Comparison of ENCODE assay signal across 19 mouse cellular contexts in genomic region chr13:97488518-97488917, GRCm38 (mm10).
A peak's percentile ranks its signal among the peaks of the same experiment; 100 is the strongest.
DNase-seq lines count a peak whose midpoint lies in the region; ATAC-seq and TF ChIP-seq lines count a peak whose summit lies in the region.
"Had no signal": no experiment of that assay in that cellular context is flagged by ENCODE, and none has a peak within 500 bp of the region (broad histone marks: within the 10 kb centered on the region; RNA-seq: fewer than 3 reads in every experiment).

No protein-coding gene starts in this region.

- 76% methylated on average over 5 of the region's 5 CpGs for WGBS in hindbrain, embryonic 12.5 days
- 65% methylated on average over 5 of the region's 5 CpGs for WGBS in hindbrain, embryonic 13.5 days
- 46% methylated on average over 5 of the region's 5 CpGs for WGBS in lung, embryonic 15.5 days
- WGBS in lung, postnatal 0 days: 67% methylated on average over 5 of the region's 5 CpGs
- WGBS in liver, embryonic 11.5 days: 65% methylated on average over 5 of the region's 5 CpGs

- H3K4me2 ChIP-seq in hindbrain, embryonic 12.5 days (replicated peaks): no peak overlapping the region
- no peak overlapping the region for H3K4me2 ChIP-seq in hindbrain, embryonic 13.5 days
- H3K4me2 ChIP-seq in lung, embryonic 15.5 days: peak overlapping the region; percentile 18; the same call in 1 of the 2 replicates
- no peak overlapping the region for H3K4me2 ChIP-seq in lung, postnatal 0 days (replicated peaks; ENCODE audit: low read depth, low read length)
- no peak overlapping the region for H3K4me2 ChIP-seq in liver, embryonic 11.5 days
- H3K4me2 ChIP-seq: embryonic facial prominence, embryonic 13.5 days; heart, embryonic 13.5 days had no signal

- peak overlapping the region; percentile 32; the same call in 1 of the 2 replicates for H3K27ac ChIP-seq in hindbrain, embryonic 12.5 days
- no peak overlapping the region for H3K27ac ChIP-seq in hindbrain, embryonic 13.5 days
- no peak overlapping the region for H3K27ac ChIP-seq in lung, embryonic 15.5 days
- H3K27ac ChIP-seq in lung, postnatal 0 days (ENCODE audit: low read length): no peak overlapping the region
- H3K27ac ChIP-seq in liver, embryonic 11.5 days (ENCODE audit: low read depth, low read length): no peak overlapping the region
- H3K27ac ChIP-seq: embryonic facial prominence, embryonic 13.5 days; heart, embryonic 13.5 days; neural tube, embryonic 13.5 days had no signal

- no peaks in the 10 kb centered on the region for H3K36me3 ChIP-seq in hindbrain, embryonic 12.5 days
- no peaks in the 10 kb centered on the region for H3K36me3 ChIP-seq in hindbrain, embryonic 13.5 days
- no peaks in the 10 kb centered on the region for H3K36me3 ChIP-seq in lung, embryonic 15.5 days
- no peaks in the 10 kb centered on the region for H3K36me3 ChIP-seq in lung, postnatal 0 days (ENCODE audit: insufficient read depth, low read length)
- H3K36me3 ChIP-seq in liver, embryonic 11.5 days (ENCODE audit: control insufficient read depth, insufficient read depth, low read length): no peaks in the 10 kb centered on the region
- H3K36me3 ChIP-seq: embryonic facial prominence, embryonic 13.5 days; heart, embryonic 13.5 days; neural tube, embryonic 13.5 days had no signal

- no peak for DNase-seq in lung, postnatal 0 days (ENCODE audit: low spot score)
- peak; percentile 76 for DNase-seq in R1 (ENCODE audit: low read depth, low spot score)
- DNase-seq in retina, embryonic 14.5 days (ENCODE audit: low spot score): peak; percentile 7
- no peak for DNase-seq in liver, embryonic 11.5 days (ENCODE audit: low spot score)
- DNase-seq: cerebellum, adult 9-11 months; heart, adult 11 months; heart, postnatal 4 days; kidney, adult 11 months; lung, adult 18-20 months; right cerebral cortex, postnatal 25 days; thymus, postnatal 36 days had no signal

- no peak for TF ChIP-seq EP300 in lung, postnatal 0 days (IDR thresholded peaks at IDR 0.05)

- peaks cover 34% of the 10 kb centered on the region for H3K4me1 ChIP-seq in hindbrain, embryonic 12.5 days
- peaks cover 37% of the 10 kb centered on the region for H3K4me1 ChIP-seq in hindbrain, embryonic 13.5 days (replicated peaks)
- peaks cover 41% of the 10 kb centered on the region for H3K4me1 ChIP-seq in lung, embryonic 15.5 days
- H3K4me1 ChIP-seq in lung, postnatal 0 days (ENCODE audit: insufficient read depth, low read depth, low read length): no peaks in the 10 kb centered on the region
- H3K4me1 ChIP-seq in liver, embryonic 11.5 days (replicated peaks; ENCODE audit: control insufficient read depth, insufficient read depth, low read length): no peaks in the 10 kb centered on the region

- no peak for ATAC-seq in hindbrain, embryonic 12.5 days (ENCODE audit: low FRiP score)
- no peak for ATAC-seq in hindbrain, embryonic 13.5 days (ENCODE audit: low FRiP score)
- ATAC-seq in lung, embryonic 15.5 days (ENCODE audit: borderline replicate concordance, extremely low read depth, low FRiP score, low TSS enrichment): no peak
- no peak for ATAC-seq in lung, postnatal 0 days
- ATAC-seq in liver, embryonic 11.5 days (replicated peaks; ENCODE audit: low FRiP score): no peak
- ATAC-seq: Patski had no signal

- H3K4me3 ChIP-seq in hindbrain, embryonic 12.5 days: no peak overlapping the region
- H3K4me3 ChIP-seq in hindbrain, embryonic 13.5 days: no peak overlapping the region
- no peak overlapping the region for H3K4me3 ChIP-seq in lung, embryonic 15.5 days
- no peak overlapping the region for H3K4me3 ChIP-seq in lung, postnatal 0 days (ENCODE audit: low read depth, low read length)
- H3K4me3 ChIP-seq in liver, embryonic 11.5 days (ENCODE audit: low read depth, low read length): no peak overlapping the region
- H3K4me3 ChIP-seq: embryonic facial prominence, embryonic 13.5 days; heart, embryonic 13.5 days; left cerebral cortex, adult 2 months; neural tube, embryonic 13.5 days had no signal

- no peaks in the 10 kb centered on the region for H3K9me3 ChIP-seq in hindbrain, embryonic 12.5 days (replicated peaks)
- no peaks in the 10 kb centered on the region for H3K9me3 ChIP-seq in hindbrain, embryonic 13.5 days
- H3K9me3 ChIP-seq in lung, embryonic 15.5 days: no peaks in the 10 kb centered on the region
- H3K9me3 ChIP-seq in lung, postnatal 0 days (ENCODE audit: low read length): no peaks in the 10 kb centered on the region
- no peaks in the 10 kb centered on the region for H3K9me3 ChIP-seq in liver, embryonic 11.5 days (ENCODE audit: control insufficient read depth, low read length)
- H3K9me3 ChIP-seq: embryonic facial prominence, embryonic 13.5 days; heart, embryonic 13.5 days; neural tube, embryonic 13.5 days had no signal

- no peak overlapping the region for H3K9ac ChIP-seq in hindbrain, embryonic 12.5 days
- no peak overlapping the region for H3K9ac ChIP-seq in hindbrain, embryonic 13.5 days
- H3K9ac ChIP-seq in lung, embryonic 15.5 days: no peak overlapping the region
- no peak overlapping the region for H3K9ac ChIP-seq in lung, postnatal 0 days (replicated peaks; ENCODE audit: low read depth)
- H3K9ac ChIP-seq in liver, embryonic 11.5 days (ENCODE audit: low read depth, low read length): no peak overlapping the region
- H3K9ac ChIP-seq: embryonic facial prominence, embryonic 13.5 days; heart, embryonic 13.5 days had no signal

- H3K27me3 ChIP-seq in hindbrain, embryonic 12.5 days: no peaks in the 10 kb centered on the region
- H3K27me3 ChIP-seq in hindbrain, embryonic 13.5 days: no peaks in the 10 kb centered on the region
- H3K27me3 ChIP-seq in lung, embryonic 15.5 days: no peaks in the 10 kb centered on the region
- no peaks in the 10 kb centered on the region for H3K27me3 ChIP-seq in lung, postnatal 0 days (replicated peaks; ENCODE audit: insufficient read depth, low read length)
- H3K27me3 ChIP-seq in liver, embryonic 11.5 days (replicated peaks; ENCODE audit: control insufficient read depth, insufficient read depth, low read length): no peaks in the 10 kb centered on the region
- H3K27me3 ChIP-seq: embryonic facial prominence, embryonic 13.5 days; neural tube, embryonic 13.5 days; Patski had no signal

- no peak for TF ChIP-seq CTCF in lung, postnatal 0 days (IDR thresholded peaks at IDR 0.05)

Comparison
In these comparisons a context has a peak if more than half of its experiments do, and no peak if none do; other contexts are left out.
1. DNase-seq: peak in R1 (single experiment) and retina, embryonic 14.5 days (single experiment); none in lung, postnatal 0 days (single experiment) and liver, embryonic 11.5 days (single experiment).